Mouse (Mus musculus) erythroid progenitor cell, adult 5-6 weeks (primary cell): ENCODE data around the gene Fam174b. TPM values are rescaled to one million over a fixed set of nuclear protein-coding genes. Genes with fewer than 3 reads are reported as not detected.

Experiments used
- ATAC-seq: replicated peaks from 2 replicates; pipeline ENCODE4 v1.8.0; 2016; ENCODE audit warnings: moderate number of reproducible peaks, mild to moderate bottlenecking, moderate TSS enrichment, inconsistent platforms; ENCODE audit not compliant: poor library complexity, low FRiP score, severe bottlenecking
- total RNA-seq, 2 experiments: library from RNA; stranded (forward) in 1 of 2; stranded (reverse) in 1 of 2; fragments of 150-400 nt in 1 of 2; fragments of 186-747, 209-891 nt in 1 of 2; gene quantifications; 2 replicates each; pipeline versions ENCODE4 v1.2.3 to v1.2.4; 2015 to 2017; ENCODE audit warnings: low replicate concordance in 2 of 2

Fam174b gene
- total RNA-seq, 2 experiments from 2014 or later = 0.45 to 2.1 TPM

GRCm38 (mm10) chr7:73748437-73749108 is 8.5 kb downstream of the Fam174b start:
- no peak for ATAC-seq

GRCm38 (mm10) chr7:73749339-73749738 is 9.2 kb downstream of the Fam174b start:
- ATAC-seq = no peak

DNA sequence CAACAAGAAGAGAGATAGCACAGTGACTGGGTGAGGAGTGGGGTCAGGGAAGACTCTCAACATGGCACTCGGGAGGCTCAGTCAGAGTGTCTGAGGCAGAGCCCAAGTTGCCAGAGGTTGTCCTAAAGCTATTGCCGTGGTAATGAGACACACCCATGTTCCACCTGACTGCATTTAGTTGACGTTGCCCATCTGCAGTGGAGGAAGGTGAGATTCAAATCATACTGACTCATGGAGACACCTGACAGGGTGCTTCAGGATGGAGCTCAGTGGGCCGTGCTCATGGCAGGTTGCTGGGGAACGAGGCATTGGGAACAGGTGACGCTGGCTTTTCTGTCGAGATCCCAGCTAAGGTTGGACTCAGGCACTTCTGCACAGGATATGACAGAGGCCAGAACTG is 9.9 kb downstream of the Fam174b start:
- ATAC-seq = no peak

GRCm38 (mm10) chr7:73753598-73753997 is 13.5 kb downstream of the Fam174b start:
- no peak for ATAC-seq

- no peak for ATAC-seq
These were observed 15.4 kb downstream of the Fam174b start for GRCm38 (mm10) chr7:73755377-73756110.

DNA sequence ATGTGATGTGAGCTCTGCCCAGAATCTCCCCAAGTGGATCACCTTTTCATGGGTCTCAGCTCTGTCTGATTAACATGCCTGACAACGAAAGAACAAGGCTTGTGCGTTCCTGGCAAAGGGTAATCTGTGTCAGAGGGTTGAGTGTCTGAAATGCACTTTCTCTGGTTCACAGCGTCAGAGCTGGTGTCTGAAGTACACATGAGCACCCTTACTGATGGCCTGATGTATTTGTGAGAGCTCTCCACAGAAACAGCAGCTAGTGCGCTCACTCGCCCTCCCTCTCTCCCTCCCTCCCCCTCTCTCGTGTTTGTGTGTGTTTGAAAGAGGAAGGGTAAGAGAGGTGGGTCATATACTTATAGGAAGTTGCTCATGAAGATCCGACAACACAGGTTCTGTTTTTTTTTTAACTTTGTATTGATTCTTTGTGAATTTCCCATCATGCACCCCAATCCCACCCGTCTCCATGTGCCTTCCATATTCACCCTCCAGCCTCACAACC is 21.6 kb downstream of the Fam174b start:
- no peak for ATAC-seq

DNA sequence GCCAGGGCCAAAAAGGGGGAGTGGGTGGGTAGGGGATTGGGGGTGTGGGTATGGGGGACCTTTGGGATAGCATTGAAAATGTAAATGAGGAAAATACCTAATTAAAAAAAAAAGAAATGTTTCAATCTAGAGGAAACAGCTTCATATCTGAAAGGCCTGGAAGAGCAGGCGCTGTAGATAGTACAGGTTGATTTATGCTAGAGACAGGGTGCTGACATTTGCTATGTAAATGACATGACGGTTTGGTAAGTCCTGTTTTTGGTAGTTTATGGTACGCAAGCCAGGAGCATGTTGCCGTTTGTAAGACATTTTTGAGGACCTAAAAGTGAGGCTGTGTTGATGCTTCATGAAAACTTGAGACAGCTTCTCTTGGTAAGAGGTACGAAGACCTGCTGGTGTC is 24.6 kb downstream of the Fam174b start:
- no peak for ATAC-seq

GRCm38 (mm10) chr7:73765186-73765903 is 25.2 kb downstream of the Fam174b start:
- ATAC-seq = peak; percentile 61

GRCm38 (mm10) chr7:73769224-73769623 is 29.1 kb downstream of the Fam174b start:
- ATAC-seq = no peak

GRCm38 (mm10) chr7:73771384-73772274 is 31.5 kb downstream of the Fam174b start:
- ATAC-seq = peak; percentile 66

DNA sequence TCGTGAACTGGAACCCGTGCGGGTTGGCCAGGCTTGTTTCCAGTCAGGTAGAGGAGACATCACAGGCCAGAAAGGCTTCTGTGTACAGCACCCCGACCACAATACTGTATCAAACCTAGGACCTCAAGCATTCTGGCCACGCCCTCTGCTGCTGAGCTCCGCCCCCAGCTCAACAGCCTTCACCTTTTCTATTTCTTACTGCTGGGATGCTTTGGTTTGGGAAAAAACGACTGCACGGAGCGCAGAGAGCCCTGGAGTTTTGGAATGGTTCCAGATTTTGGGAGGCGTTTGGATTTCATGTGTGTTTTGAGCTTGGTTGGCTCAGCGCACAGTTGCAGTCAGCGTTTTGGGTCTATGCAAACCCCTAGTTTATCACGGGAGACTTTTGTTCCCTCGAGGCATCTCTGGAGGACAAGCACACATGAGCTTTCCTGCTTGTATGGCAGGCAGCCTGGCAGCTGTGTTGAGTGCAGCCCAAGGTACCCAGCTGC is 32.2 kb downstream of the Fam174b start:
- peak; percentile 74 for ATAC-seq

DNA sequence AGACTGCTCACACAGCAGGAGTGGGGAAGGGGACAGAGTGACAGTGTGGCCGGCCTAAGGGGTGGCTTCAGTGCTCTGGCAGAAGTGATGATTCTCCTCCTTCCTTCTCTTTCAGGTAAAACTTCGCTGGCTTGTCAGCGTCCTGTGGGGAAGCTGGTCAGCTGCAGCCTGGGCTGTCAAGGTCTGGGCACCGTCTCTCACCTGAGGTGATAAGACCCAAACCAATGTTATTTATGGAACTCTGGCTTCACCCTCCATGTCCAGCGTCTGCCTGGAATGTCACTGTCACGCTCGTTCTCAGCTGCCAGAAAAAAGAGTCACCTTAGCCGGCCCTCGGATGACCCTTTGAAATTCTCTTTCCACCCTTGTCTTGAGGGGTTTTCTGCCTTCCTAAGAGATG is 34.7 kb downstream of the Fam174b start:
- ATAC-seq = no peak

GRCm38 (mm10) chr7:73777777-73778176 is 37.7 kb downstream of the Fam174b start:
- no peak for ATAC-seq

- no peak for ATAC-seq
These were observed 44.8 kb downstream of the Fam174b start for GRCm38 (mm10) chr7:73784736-73785428.

DNA sequence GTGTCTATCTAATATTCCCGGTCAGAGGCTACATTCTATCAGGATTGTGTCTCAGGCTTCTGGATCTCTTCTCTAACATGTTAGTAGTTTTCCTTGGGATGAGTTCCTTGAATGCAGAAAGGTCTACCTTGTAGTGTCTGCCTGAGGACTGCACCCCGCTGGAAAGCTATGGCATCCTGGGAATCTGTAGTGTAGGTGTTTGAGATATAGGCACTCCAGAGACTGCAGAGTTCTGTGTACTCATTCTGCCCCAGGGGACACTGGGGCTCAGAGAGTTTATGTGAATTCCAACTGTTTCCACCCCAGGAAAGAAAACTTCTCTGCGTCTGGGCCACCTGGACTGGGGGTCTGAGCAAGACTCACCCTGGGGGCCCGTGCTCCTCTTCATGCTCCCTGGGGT is 45.7 kb downstream of the Fam174b start:
- ATAC-seq = no peak

- ATAC-seq = no peak
These were observed 47.4 kb downstream of the Fam174b start for GRCm38 (mm10) chr7:73787513-73787912.

GRCm38 (mm10) chr7:73791096-73791495 is 51.0 kb downstream of the Fam174b start:
- ATAC-seq = no peak

GRCm38 (mm10) chr7:73792155-73792554 is 52.1 kb downstream of the Fam174b start:
- no peak for ATAC-seq

DNA sequence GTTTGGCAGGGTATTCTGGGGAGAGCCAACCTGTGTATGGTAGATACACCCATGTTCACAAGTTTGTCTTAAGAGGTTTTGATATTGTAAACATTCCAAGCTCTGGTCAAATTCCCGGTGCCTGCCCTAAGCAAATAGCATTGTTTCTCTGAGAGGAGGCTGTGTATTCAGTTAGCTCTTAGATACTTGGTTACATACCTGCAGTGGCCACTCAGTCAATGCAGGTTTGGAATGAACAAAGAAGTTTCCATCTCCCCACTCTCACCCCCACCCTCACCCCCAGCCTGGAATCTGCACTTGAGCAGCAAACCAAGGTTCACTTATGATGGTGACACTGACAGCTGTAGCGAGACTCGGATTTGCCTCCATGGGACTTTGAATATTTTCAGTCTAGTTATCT is 52.5 kb downstream of the Fam174b start:
- no peak for ATAC-seq
